Mouse (Mus musculus) kidney, postnatal 0 days (tissue): ENCODE measurements at regions not wholly inside any gene's neighbourhood (a gene's known extent, or its start where the extent isn't known, plus 50 kb on each side); places are given as distances from the start of the nearest gene placed in this dataset.

Source experiments
- ATAC-seq: fragments of 200-750 bp; cut with Nextera tagmentation; replicated peaks from 2 replicates; pipeline ENCODE4 v1.8.0; 2017; ENCODE audit warnings: low read depth, moderate number of reproducible peaks, moderate TSS enrichment, moderate library complexity; ENCODE audit not compliant: low FRiP score
- DNase-seq: peaks from one replicate; pipeline ENCODE4 v3.0.0-alpha.2; 2016; ENCODE audit warnings: low spot score
- H3K27ac ChIP-seq: fragments of 300-500 bp; sonication (generic); 2 replicates; pipeline ENCODE4 v1.5.1; 2014; ENCODE audit warnings: mild to moderate bottlenecking
- H3K27me3 ChIP-seq: fragments of 300-500 bp; sonication (generic); 2 replicates; pipeline ENCODE4 v1.6.1; 2014; ENCODE audit warnings: low read length, mixed read lengths; ENCODE audit not compliant: insufficient read depth
- H3K36me3 ChIP-seq: fragments of 300-500 bp; sonication (generic); 2 replicates; pipeline ENCODE4 v1.6.1; 2014; ENCODE audit warnings: low read length, mixed read lengths; ENCODE audit not compliant: insufficient read depth
- H3K4me1 ChIP-seq: fragments of 300-500 bp; sonication (generic); replicated peaks from 2 replicates; pipeline ENCODE4 v1.6.1; 2014; ENCODE audit warnings: antibody characterized with exemption, low read length, mixed read lengths; ENCODE audit not compliant: insufficient read depth
- H3K4me2 ChIP-seq: fragments of 300-500 bp; sonication (generic); 2 replicates; pipeline ENCODE4 v1.6.1; 2014; ENCODE audit warnings: mild to moderate bottlenecking, low read length, moderate library complexity, mixed read lengths
- H3K4me3 ChIP-seq: fragments of 300-500 bp; sonication (generic); replicated peaks from 2 replicates; pipeline ENCODE4 v1.5.1; 2014; ENCODE audit warnings: low read depth, low read length
- H3K9ac ChIP-seq: fragments of 300-500 bp; sonication (generic); 2 replicates; pipeline ENCODE4 v1.6.1; 2014; ENCODE audit warnings: low read depth, low read length
- H3K9me3 ChIP-seq: fragments of 300-500 bp; sonication (generic); replicated peaks from 2 replicates; pipeline ENCODE4 v1.6.1; 2016; ENCODE audit warnings: low read length, inconsistent platforms, mixed read lengths
- CTCF ChIP-seq: IDR thresholded peaks from 2 replicates; pipeline ENCODE4 v1.5.1; 2016; ENCODE audit warnings: antibody characterized with exemption, low read depth, mild to moderate bottlenecking, moderate library complexity
- WGBS: fragments of 180-500 bp; shearing (Covaris S2); extraction: QIAGEN DNeasy Blood & Tissue Kit; methylation state at CpG from one replicate; pipeline ENCODE4 v1.1.7; 2014; 5-methylcytosine and 5-hydroxymethylcytosine counted together

- WGBS: 45% methylated on average over 5 of the region's 5 CpGs
- ATAC-seq: no peak
These were observed 773.0 kb downstream of the Kcnj2 start for GRCm38 (mm10) chr11:111838996-111839395.

GRCm38 (mm10) chr11:111843728-111844258, 777.8 kb downstream of the Kcnj2 start:
- 40% methylated on average over 4 of the region's 4 CpGs for WGBS

More at GRCm38 (mm10) chr11:111838996-111839395, 773.0 kb downstream of the Kcnj2 start:
- H3K27ac ChIP-seq: no peak overlapping the region
- H3K27me3 ChIP-seq: no peaks in the 10 kb centered on the region
- no peak for TF ChIP-seq CTCF
- H3K9ac ChIP-seq: no peak overlapping the region
- no peaks in the 10 kb centered on the region for H3K36me3 ChIP-seq
- H3K9me3 ChIP-seq: no peaks in the 10 kb centered on the region
- no peak for DNase-seq
- H3K4me1 ChIP-seq: no peaks in the 10 kb centered on the region
- no peak overlapping the region for H3K4me2 ChIP-seq
- no peak overlapping the region for H3K4me3 ChIP-seq

GRCm38 (mm10) chr11:111844382-111845027, 778.5 kb downstream of the Kcnj2 start:
- no peak overlapping the region for H3K27ac ChIP-seq

More at GRCm38 (mm10) chr11:111843728-111844258, 777.8 kb downstream of the Kcnj2 start:
- no peak for TF ChIP-seq CTCF
- Histone ChIP-seq H3K27ac (no peak overlapping the region), H3K9me3 (no peaks in the 10 kb centered on the region), H3K4me3 (no peak overlapping the region), H3K27me3 (no peaks in the 10 kb centered on the region), H3K36me3 (no peaks in the 10 kb centered on the region), H3K4me1 (no peaks in the 10 kb centered on the region), H3K4me2 (no peak overlapping the region), H3K9ac (no peak overlapping the region)
- no peak for ATAC-seq
- no peak for DNase-seq

GRCm38 (mm10) chr11:111857288-111857687, 791.3 kb downstream of the Kcnj2 start:
- Histone ChIP-seq H3K4me3 (no peak overlapping the region), H3K4me2 (no peak overlapping the region)
- no peak for DNase-seq

More at GRCm38 (mm10) chr11:111844382-111845027, 778.5 kb downstream of the Kcnj2 start:
- Histone ChIP-seq H3K9ac (no peak overlapping the region), H3K4me3 (no peak overlapping the region), H3K9me3 (no peaks in the 10 kb centered on the region), H3K36me3 (no peaks in the 10 kb centered on the region), H3K4me2 (no peak overlapping the region), H3K4me1 (no peaks in the 10 kb centered on the region), H3K27me3 (no peaks in the 10 kb centered on the region)
- TF ChIP-seq CTCF: no peak
- no peak for DNase-seq
- no peak for ATAC-seq
- 38% methylated on average over 7 of the region's 7 CpGs for WGBS

GRCm38 (mm10) chr11:111858111-111858510, 792.1 kb downstream of the Kcnj2 start:
- WGBS: 47% methylated on average over 5 of the region's 5 CpGs
- no peak for ATAC-seq
- no peak for TF ChIP-seq CTCF
- Histone ChIP-seq H3K9me3 (no peaks in the 10 kb centered on the region), H3K36me3 (no peaks in the 10 kb centered on the region), H3K9ac (no peak overlapping the region), H3K27me3 (no peaks in the 10 kb centered on the region), H3K4me3 (no peak overlapping the region), H3K27ac (no peak overlapping the region), H3K4me1 (no peaks in the 10 kb centered on the region), H3K4me2 (no peak overlapping the region)
- DNase-seq: no peak

More at GRCm38 (mm10) chr11:111857288-111857687, 791.3 kb downstream of the Kcnj2 start:
- Histone ChIP-seq H3K9me3 (no peaks in the 10 kb centered on the region), H3K27me3 (no peaks in the 10 kb centered on the region), H3K36me3 (no peaks in the 10 kb centered on the region), H3K27ac (no peak overlapping the region), H3K4me1 (no peaks in the 10 kb centered on the region), H3K9ac (no peak overlapping the region)
- ATAC-seq: no peak
- 69% methylated on average over 2 of the region's 2 CpGs for WGBS
- no peak for TF ChIP-seq CTCF

- 24% methylated on average over 1 of the region's 1 CpGs for WGBS
- no peaks in the 10 kb centered on the region for H3K4me1 ChIP-seq
- H3K36me3 ChIP-seq: no peaks in the 10 kb centered on the region
- no peak for ATAC-seq
- TF ChIP-seq CTCF: no peak
- no peak overlapping the region for H3K27ac ChIP-seq
- DNase-seq: no peak
- no peaks in the 10 kb centered on the region for H3K27me3 ChIP-seq
- no peak overlapping the region for H3K4me2 ChIP-seq
- no peak overlapping the region for H3K4me3 ChIP-seq
- H3K9me3 ChIP-seq: no peaks in the 10 kb centered on the region
- no peak overlapping the region for H3K9ac ChIP-seq
These were observed 799.2 kb downstream of the Kcnj2 start for GRCm38 (mm10) chr11:111865143-111865542.

- no peak overlapping the region for H3K4me3 ChIP-seq
- H3K4me2 ChIP-seq: no peak overlapping the region
- no peaks in the 10 kb centered on the region for H3K9me3 ChIP-seq
- no peaks in the 10 kb centered on the region for H3K36me3 ChIP-seq
- H3K27ac ChIP-seq: no peak overlapping the region
- TF ChIP-seq CTCF: no peak
- 89% methylated on average over 4 of the region's 4 CpGs for WGBS
- DNase-seq (no peak), ATAC-seq (no peak)
- no peak overlapping the region for H3K9ac ChIP-seq
- H3K27me3 ChIP-seq: no peaks in the 10 kb centered on the region
- no peaks in the 10 kb centered on the region for H3K4me1 ChIP-seq
These were observed 809.4 kb downstream of the Kcnj2 start for GRCm38 (mm10) chr11:111875406-111875805.
